Mouse (Mus musculus) limb, embryonic 12.5 days (tissue): ENCODE data around the gene Ugcg. TPM values are rescaled to one million over a fixed set of nuclear protein-coding genes. Genes with fewer than 3 reads are reported as not detected.

Experiments
- ATAC-seq: fragments of 200-750 bp; cut with Nextera tagmentation; 2 replicates; pipeline ENCODE4 v1.8.0; 2017; ENCODE audit warnings: low read depth, moderate TSS enrichment; ENCODE audit not compliant: insufficient number of reproducible peaks, insufficient read depth, low FRiP score, low TSS enrichment
- H3K27ac ChIP-seq: fragments of 300-500 bp; sonication (generic); 2 replicates; pipeline ENCODE4 v1.5.1; 2016; ENCODE audit warnings: mild to moderate bottlenecking, moderate library complexity
- H3K27me3 ChIP-seq: fragments of 300-500 bp; sonication (generic); 2 replicates; pipeline ENCODE4 v1.6.1; 2016; ENCODE audit warnings: mild to moderate bottlenecking, moderate library complexity
- H3K36me3 ChIP-seq: fragments of 300-500 bp; sonication (generic); 2 replicates; pipeline ENCODE4 v1.6.1; 2016; ENCODE audit warnings: mild to moderate bottlenecking, moderate library complexity
- H3K4me1 ChIP-seq: fragments of 300-500 bp; sonication (generic); replicated peaks from 2 replicates; pipeline ENCODE4 v1.6.1; 2016
- H3K4me2 ChIP-seq: fragments of 300-500 bp; sonication (generic); 2 replicates; pipeline ENCODE4 v1.6.1; 2016; ENCODE audit warnings: mild to moderate bottlenecking, moderate library complexity
- H3K4me3 ChIP-seq: fragments of 300-500 bp; sonication (generic); replicated peaks from 2 replicates; pipeline ENCODE4 v1.5.1; 2016; ENCODE audit warnings: mild to moderate bottlenecking
- H3K9ac ChIP-seq: fragments of 300-500 bp; sonication (generic); replicated peaks from 2 replicates; pipeline ENCODE4 v1.6.1; 2016; ENCODE audit warnings: mild to moderate bottlenecking, moderate library complexity
- H3K9me3 ChIP-seq: fragments of 300-500 bp; sonication (generic); 2 replicates; pipeline ENCODE4 v1.6.1; 2016; ENCODE audit warnings: mild to moderate bottlenecking, moderate library complexity
- WGBS: fragments of 180-500 bp; shearing (Covaris S2); methylation state at CpG from one replicate; pipeline ENCODE4 v1.1.7; 2016; 5-methylcytosine and 5-hydroxymethylcytosine counted together
- polyA plus RNA-seq: library from polyadenylated mRNA; unstranded; fragments of >200 nt; fragmentation: Nextera tagmentation; extraction: Ambion mirVana; gene quantifications from 2 replicates; pipeline ENCODE4 v1.2.1, GENCODE M21; 2016

The Ugcg gene
- polyA plus RNA-seq, 1 experiment from 2014 or later: 15.1 TPM

- 87% methylated on average over 7 of the region's 7 CpGs for WGBS
Measured at GRCm38 (mm10) chr4:59243802-59244493, 54.9 kb downstream of the Ugcg start.

GRCm38 (mm10) chr4:59244791-59245555 is 55.9 kb downstream of the Ugcg start:
- Histone ChIP-seq H3K36me3 (no peaks in the 10 kb centered on the region), H3K9me3 (no peaks in the 10 kb centered on the region), H3K4me1 (no peaks in the 10 kb centered on the region), H3K27me3 (no peaks in the 10 kb centered on the region), H3K27ac (no peak overlapping the region), H3K4me2 (no peak overlapping the region), H3K4me3 (no peak overlapping the region), H3K9ac (no peak overlapping the region)
- no peak for ATAC-seq
- 83% methylated on average over 7 of the region's 7 CpGs for WGBS

More at GRCm38 (mm10) chr4:59243802-59244493, 54.9 kb downstream of the Ugcg start:
- Histone ChIP-seq H3K27me3 (no peaks in the 10 kb centered on the region), H3K9ac (no peak overlapping the region), H3K9me3 (no peaks in the 10 kb centered on the region), H3K4me3 (no peak overlapping the region), H3K4me1 (no peaks in the 10 kb centered on the region; the same call in 1 of the 2 replicates), H3K4me2 (no peak overlapping the region), H3K27ac (no peak overlapping the region), H3K36me3 (no peaks in the 10 kb centered on the region)
- no peak for ATAC-seq

GRCm38 (mm10) chr4:59245776-59246175 is 56.7 kb downstream of the Ugcg start:
- WGBS: 93% methylated on average over 4 of the region's 4 CpGs
- Histone ChIP-seq H3K27ac (no peak overlapping the region), H3K27me3 (no peaks in the 10 kb centered on the region)

GRCm38 (mm10) chr4:59247545-59247944 is 58.5 kb downstream of the Ugcg start:
- no peaks in the 10 kb centered on the region for H3K9me3 ChIP-seq
- H3K4me1 ChIP-seq: no peaks in the 10 kb centered on the region
- ATAC-seq: no peak
- H3K27ac ChIP-seq: no peak overlapping the region
- no peak overlapping the region for H3K4me3 ChIP-seq
- H3K27me3 ChIP-seq: no peaks in the 10 kb centered on the region
- no peak overlapping the region for H3K9ac ChIP-seq
- H3K36me3 ChIP-seq: no peaks in the 10 kb centered on the region
- WGBS: 72% methylated on average over 1 of the region's 1 CpGs
- no peak overlapping the region for H3K4me2 ChIP-seq

More at GRCm38 (mm10) chr4:59245776-59246175, 56.7 kb downstream of the Ugcg start:
- Histone ChIP-seq H3K4me2 (no peak overlapping the region), H3K36me3 (no peaks in the 10 kb centered on the region), H3K4me1 (no peaks in the 10 kb centered on the region), H3K9ac (no peak overlapping the region), H3K9me3 (no peaks in the 10 kb centered on the region), H3K4me3 (no peak overlapping the region)
- no peak for ATAC-seq

- Histone ChIP-seq H3K4me2 (no peak overlapping the region), H3K27ac (no peak overlapping the region), H3K4me1 (no peaks in the 10 kb centered on the region), H3K27me3 (no peaks in the 10 kb centered on the region), H3K4me3 (no peak overlapping the region), H3K9ac (no peak overlapping the region), H3K36me3 (no peaks in the 10 kb centered on the region), H3K9me3 (no peaks in the 10 kb centered on the region)
- ATAC-seq: no peak
Measured at GRCm38 (mm10) chr4:59248035-59248434, 59.0 kb downstream of the Ugcg start.

GRCm38 (mm10) chr4:59252386-59253054 is 63.5 kb downstream of the Ugcg start:
- no peaks in the 10 kb centered on the region for H3K9me3 ChIP-seq
- H3K36me3 ChIP-seq: no peaks in the 10 kb centered on the region
- no peak overlapping the region for H3K4me2 ChIP-seq
- H3K27ac ChIP-seq: no peak overlapping the region
- no peaks in the 10 kb centered on the region for H3K27me3 ChIP-seq
- 83% methylated on average over 6 of the region's 6 CpGs for WGBS
- no peak overlapping the region for H3K4me3 ChIP-seq
- no peak overlapping the region for H3K9ac ChIP-seq
- ATAC-seq: no peak
- H3K4me1 ChIP-seq: no peaks in the 10 kb centered on the region

GRCm38 (mm10) chr4:59253055-59253434 is 64.0 kb downstream of the Ugcg start:
- ATAC-seq: no peak; the same call in 1 of the 2 replicates
- Histone ChIP-seq H3K27me3 (no peaks in the 10 kb centered on the region), H3K36me3 (no peaks in the 10 kb centered on the region), H3K4me2 (no peak overlapping the region), H3K4me1 (no peaks in the 10 kb centered on the region), H3K4me3 (no peak overlapping the region), H3K9ac (no peak overlapping the region), H3K27ac (no peak overlapping the region), H3K9me3 (no peaks in the 10 kb centered on the region)
- WGBS: 85% methylated on average over 5 of the region's 5 CpGs

GRCm38 (mm10) chr4:59254397-59254796 is 65.3 kb downstream of the Ugcg start:
- no peaks in the 10 kb centered on the region for H3K36me3 ChIP-seq
- no peaks in the 10 kb centered on the region for H3K27me3 ChIP-seq
- WGBS: 89% methylated on average over 6 of the region's 6 CpGs
- H3K4me2 ChIP-seq: no peak overlapping the region
- H3K9ac ChIP-seq: no peak overlapping the region
- no peak for ATAC-seq
- H3K4me1 ChIP-seq: no peaks in the 10 kb centered on the region
- no peak overlapping the region for H3K4me3 ChIP-seq
- H3K27ac ChIP-seq: no peak overlapping the region
- no peaks in the 10 kb centered on the region for H3K9me3 ChIP-seq

GRCm38 (mm10) chr4:59255988-59256387 is 66.9 kb downstream of the Ugcg start:
- WGBS: 79% methylated on average over 5 of the region's 5 CpGs
- no peaks in the 10 kb centered on the region for H3K9me3 ChIP-seq
- H3K4me2 ChIP-seq: no peak overlapping the region
- H3K4me3 ChIP-seq: no peak overlapping the region
- H3K36me3 ChIP-seq: no peaks in the 10 kb centered on the region
- H3K27ac ChIP-seq: no peak overlapping the region
- ATAC-seq: no peak
- H3K9ac ChIP-seq: no peak overlapping the region
- no peaks in the 10 kb centered on the region for H3K27me3 ChIP-seq
- H3K4me1 ChIP-seq: no peaks in the 10 kb centered on the region

- Histone ChIP-seq H3K27ac (no peak overlapping the region), H3K9ac (no peak overlapping the region), H3K4me2 (no peak overlapping the region), H3K27me3 (no peaks in the 10 kb centered on the region), H3K36me3 (no peaks in the 10 kb centered on the region), H3K9me3 (no peaks in the 10 kb centered on the region), H3K4me3 (no peak overlapping the region), H3K4me1 (no peaks in the 10 kb centered on the region)
- no peak for ATAC-seq
- 36% methylated on average over 3 of the region's 3 CpGs for WGBS
Measured at GRCm38 (mm10) chr4:59257866-59258265, 68.8 kb downstream of the Ugcg start.

GRCm38 (mm10) chr4:59258771-59259170 is 69.7 kb downstream of the Ugcg start:
- Histone ChIP-seq H3K9ac (no peak overlapping the region), H3K27ac (no peak overlapping the region), H3K36me3 (no peaks in the 10 kb centered on the region), H3K27me3 (no peaks in the 10 kb centered on the region), H3K4me3 (no peak overlapping the region), H3K4me2 (no peak overlapping the region), H3K4me1 (no peaks in the 10 kb centered on the region), H3K9me3 (no peaks in the 10 kb centered on the region)
- ATAC-seq: no peak
- WGBS: 69% methylated on average over 2 of the region's 2 CpGs
